Mouse (Mus musculus): ENCODE data around the gene Fat3. TPM values are rescaled to one million over a fixed set of nuclear protein-coding genes. Genes with fewer than 3 reads are reported as not detected.

Fat3 gene
- polyA plus RNA-seq, 1 experiment from 2014 or later, result 0.44 TPM

DNA sequence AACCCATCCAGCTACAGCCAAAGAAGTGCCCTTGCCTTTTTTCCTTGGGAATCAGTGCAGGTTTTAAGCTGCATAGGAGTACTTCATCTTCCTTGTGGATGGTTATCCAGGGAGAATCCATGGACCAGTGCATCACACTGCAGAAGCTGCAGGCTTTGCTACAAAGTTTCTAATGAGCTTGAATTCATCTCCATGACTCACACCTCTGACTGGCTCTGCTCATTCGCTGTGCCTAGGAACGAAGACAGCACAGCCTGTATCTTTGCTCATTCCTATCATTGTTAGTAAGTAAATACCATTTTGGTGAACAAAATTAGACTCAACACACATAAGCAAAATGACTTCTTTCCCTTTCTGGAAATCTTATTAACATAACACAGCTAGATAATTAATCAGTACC lies 78.4 kb downstream of the Fat3 start:
- no peak overlapping the region for H3K4me2 ChIP-seq
- no peak overlapping the region for H3K9ac ChIP-seq
- H3K4me3 ChIP-seq, result no peak overlapping the region
- WGBS, result 84% methylated on average over 2 of the region's 2 CpGs
- no peak for ATAC-seq (ENCODE audit: borderline replicate concordance, extremely low read depth, low FRiP score, low TSS enrichment)
- no peaks in the 10 kb centered on the region for H3K36me3 ChIP-seq
- no peaks in the 10 kb centered on the region for H3K9me3 ChIP-seq
- H3K27ac ChIP-seq, result no peak overlapping the region
- H3K4me1 ChIP-seq, result no peaks in the 10 kb centered on the region
- no peaks in the 10 kb centered on the region for H3K27me3 ChIP-seq

DNA sequence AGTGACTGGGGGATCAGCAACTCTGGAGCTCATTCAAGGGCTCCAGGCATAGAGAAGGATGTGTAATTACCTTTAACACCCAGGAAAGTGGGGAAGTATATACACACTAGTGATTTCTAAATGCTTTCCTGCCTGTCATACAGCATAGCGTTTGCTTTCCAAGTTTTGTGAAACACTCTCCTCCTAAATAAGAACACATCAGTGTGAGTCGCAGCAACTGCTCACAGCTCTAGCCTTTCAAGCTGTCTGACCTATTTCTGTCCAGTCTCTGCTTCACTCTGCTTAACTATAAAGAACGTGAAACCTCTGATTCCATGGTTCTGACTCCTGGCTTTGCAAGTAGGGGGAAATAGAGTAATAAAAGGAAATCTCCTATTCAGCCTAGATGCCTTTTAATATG lies 98.3 kb downstream of the Fat3 start:
- no peaks in the 10 kb centered on the region for H3K27me3 ChIP-seq
- no peaks in the 10 kb centered on the region for H3K36me3 ChIP-seq
- no peak overlapping the region for H3K27ac ChIP-seq
- H3K9me3 ChIP-seq, result no peaks in the 10 kb centered on the region
- no peak for ATAC-seq (ENCODE audit: borderline replicate concordance, extremely low read depth, low FRiP score, low TSS enrichment)
- H3K4me3 ChIP-seq, result no peak overlapping the region
- 66% methylated on average over 3 of the region's 3 CpGs for WGBS
- no peak overlapping the region for H3K4me2 ChIP-seq
- H3K4me1 ChIP-seq, result no peaks in the 10 kb centered on the region
- no peak overlapping the region for H3K9ac ChIP-seq

DNA sequence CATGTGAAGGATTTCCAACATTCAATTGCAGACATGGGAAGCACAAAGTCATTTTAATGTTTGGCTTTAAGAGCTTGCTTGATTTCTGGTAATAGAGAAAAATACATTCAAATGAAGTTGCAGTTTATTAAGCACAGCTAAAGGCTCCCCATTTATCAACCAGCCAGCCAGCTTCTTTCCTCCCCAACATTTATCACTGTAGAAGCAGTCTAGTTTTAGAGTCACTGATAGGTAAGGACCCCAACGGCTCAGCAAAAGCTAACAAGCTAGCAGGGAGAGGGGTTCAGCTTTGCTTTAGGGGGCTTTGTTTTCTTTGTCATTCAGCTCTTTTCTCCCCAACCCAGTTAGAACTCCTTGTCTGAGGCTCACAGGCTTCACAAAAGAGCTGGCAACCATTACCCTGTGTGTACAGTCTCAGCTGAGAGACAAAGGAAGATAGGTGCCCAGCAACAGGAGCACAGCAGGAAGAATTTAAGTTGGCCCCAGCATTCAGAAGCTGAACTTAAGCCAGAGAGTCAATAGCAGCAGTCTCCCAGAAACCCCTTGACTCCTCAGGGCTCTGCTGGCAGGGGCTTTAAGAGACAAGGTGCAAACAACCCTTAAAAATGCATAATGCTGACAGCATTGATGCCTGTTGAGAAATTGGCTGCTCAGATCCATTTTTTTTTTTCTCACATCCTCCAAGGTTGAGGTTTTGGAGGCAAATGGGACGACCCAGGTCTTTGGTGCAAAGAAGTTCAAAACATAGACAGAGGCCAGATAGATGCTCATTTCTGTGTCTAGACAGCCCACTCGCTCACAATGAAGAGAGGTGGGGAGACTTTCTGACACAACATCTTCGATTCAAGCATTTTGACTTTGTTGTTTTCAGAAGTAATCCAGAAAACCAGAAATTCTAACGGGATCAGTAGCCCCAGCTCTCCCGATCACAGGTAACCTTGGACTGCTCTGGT lies 102.1 kb downstream of the Fat3 start:
- Histone ChIP-seq H3K27ac (no peak overlapping the region), H3K27me3 (no peaks in the 10 kb centered on the region), H3K9ac (no peak overlapping the region), H3K9me3 (no peaks in the 10 kb centered on the region), H3K4me3 (no peak overlapping the region), H3K4me1 (no peaks in the 10 kb centered on the region), H3K4me2 (no peak overlapping the region), H3K36me3 (no peaks in the 10 kb centered on the region)
- no peak for ATAC-seq (ENCODE audit: borderline replicate concordance, extremely low read depth, low FRiP score, low TSS enrichment)
- 62% methylated on average over 6 of the region's 6 CpGs for WGBS

DNA sequence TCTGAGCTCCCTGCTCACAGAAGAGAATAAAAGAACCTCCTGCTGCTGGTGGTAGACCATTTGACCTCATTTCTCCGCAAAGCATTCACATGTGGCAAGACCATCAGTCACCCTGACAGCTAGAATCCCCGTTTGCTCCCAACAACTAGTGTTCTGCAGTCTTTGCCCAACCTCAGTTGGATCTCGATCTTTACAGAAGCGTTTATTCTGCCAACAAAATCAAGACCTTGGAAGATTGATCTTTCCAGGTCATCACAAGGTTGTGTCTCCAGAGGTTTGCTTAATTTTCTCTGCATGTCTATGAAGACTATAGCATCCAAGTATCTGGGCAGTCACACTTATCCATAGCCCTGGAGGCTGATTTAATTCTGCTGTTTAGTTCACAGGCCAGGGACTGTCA lies 111.9 kb downstream of the Fat3 start:
- WGBS, result 17% methylated on average over 4 of the region's 4 CpGs
- no peaks in the 10 kb centered on the region for H3K27me3 ChIP-seq
- H3K36me3 ChIP-seq, result no peaks in the 10 kb centered on the region
- ATAC-seq (ENCODE audit: borderline replicate concordance, extremely low read depth, low FRiP score, low TSS enrichment), result no peak
- no peak overlapping the region for H3K4me3 ChIP-seq
- no peak overlapping the region for H3K9ac ChIP-seq
- H3K9me3 ChIP-seq, result no peaks in the 10 kb centered on the region
- H3K4me2 ChIP-seq, result no peak overlapping the region
- H3K4me1 ChIP-seq, result no peaks in the 10 kb centered on the region
- no peak overlapping the region for H3K27ac ChIP-seq

DNA sequence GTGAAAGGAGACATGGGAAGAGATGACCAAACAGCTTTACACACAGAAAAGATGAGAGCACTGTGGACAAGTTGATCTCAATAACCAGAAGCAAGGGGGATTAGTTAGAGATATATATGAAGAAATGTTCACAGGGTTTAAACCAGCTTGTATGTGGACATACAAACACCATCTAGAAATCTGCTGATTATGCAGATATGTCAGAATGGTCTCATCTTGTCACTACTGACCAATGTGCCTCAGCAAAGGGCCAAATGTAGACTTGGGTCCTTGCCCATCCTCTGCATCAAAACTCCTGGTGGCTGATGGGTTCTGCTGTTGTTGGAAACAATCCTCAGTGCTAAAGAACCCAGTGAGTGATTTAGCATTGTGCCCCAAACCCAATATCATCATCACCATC lies 113.6 kb downstream of the Fat3 start:
- no peak overlapping the region for H3K9ac ChIP-seq
- H3K4me2 ChIP-seq, result no peak overlapping the region
- H3K36me3 ChIP-seq, result no peaks in the 10 kb centered on the region
- no peak overlapping the region for H3K27ac ChIP-seq
- no peaks in the 10 kb centered on the region for H3K27me3 ChIP-seq
- H3K9me3 ChIP-seq, result no peaks in the 10 kb centered on the region
- H3K4me3 ChIP-seq, result no peak overlapping the region
- H3K4me1 ChIP-seq, result no peaks in the 10 kb centered on the region
- ATAC-seq (ENCODE audit: borderline replicate concordance, extremely low read depth, low FRiP score, low TSS enrichment), result no peak

DNA sequence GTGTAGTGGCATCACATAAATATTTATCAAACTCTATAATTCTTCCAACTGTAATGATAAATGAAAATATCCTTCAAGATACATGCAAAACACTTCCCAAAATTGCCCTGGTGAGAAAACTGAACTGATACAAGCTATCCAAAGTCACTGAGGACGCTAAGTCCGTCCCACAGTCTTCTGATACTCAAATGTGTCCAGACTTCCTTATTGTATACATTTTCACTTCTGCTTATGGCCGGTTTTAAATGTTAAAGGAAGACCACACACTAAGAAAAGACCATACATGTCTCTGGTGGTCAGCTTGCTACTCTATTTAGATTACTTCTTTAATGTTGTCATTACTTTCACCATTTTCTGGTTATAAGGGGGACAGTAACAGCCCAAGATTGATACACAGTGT lies 137.4 kb downstream of the Fat3 start:
- Histone ChIP-seq H3K4me2 (no peak overlapping the region), H3K27ac (no peak overlapping the region), H3K4me1 (no peaks in the 10 kb centered on the region), H3K9ac (no peak overlapping the region), H3K4me3 (no peak overlapping the region), H3K36me3 (no peaks in the 10 kb centered on the region), H3K27me3 (no peaks in the 10 kb centered on the region), H3K9me3 (no peaks in the 10 kb centered on the region)
- no peak for ATAC-seq (ENCODE audit: borderline replicate concordance, extremely low read depth, low FRiP score, low TSS enrichment)
- 49% methylated on average over 3 of the region's 3 CpGs for WGBS

DNA sequence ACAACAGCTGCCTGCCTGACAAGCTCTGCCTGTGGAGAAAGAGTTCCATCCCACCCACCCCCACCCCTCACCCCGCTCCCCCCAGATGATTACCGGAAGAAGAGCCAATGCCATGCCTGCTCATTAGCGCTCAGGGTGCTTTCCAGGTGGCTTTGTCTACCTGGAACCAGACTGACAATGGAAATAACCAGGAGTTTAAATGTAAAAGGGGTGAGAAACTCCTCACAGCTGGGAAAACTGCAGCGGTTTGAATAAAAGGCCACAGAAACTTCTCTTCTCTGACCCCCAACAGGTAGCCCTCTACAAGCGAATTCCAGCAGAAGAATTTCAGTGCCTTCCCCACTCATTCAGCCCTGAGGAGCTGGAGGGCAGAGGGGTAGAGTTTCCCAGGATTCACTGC lies 139.3 kb downstream of the Fat3 start:
- Histone ChIP-seq H3K36me3 (no peaks in the 10 kb centered on the region), H3K27ac (no peak overlapping the region), H3K27me3 (no peaks in the 10 kb centered on the region), H3K9ac (no peak overlapping the region), H3K4me1 (no peaks in the 10 kb centered on the region), H3K4me3 (no peak overlapping the region), H3K4me2 (no peak overlapping the region), H3K9me3 (no peaks in the 10 kb centered on the region)
- ATAC-seq (ENCODE audit: borderline replicate concordance, extremely low read depth, low FRiP score, low TSS enrichment), result no peak
- WGBS, result 22% methylated on average over 5 of the region's 5 CpGs

DNA sequence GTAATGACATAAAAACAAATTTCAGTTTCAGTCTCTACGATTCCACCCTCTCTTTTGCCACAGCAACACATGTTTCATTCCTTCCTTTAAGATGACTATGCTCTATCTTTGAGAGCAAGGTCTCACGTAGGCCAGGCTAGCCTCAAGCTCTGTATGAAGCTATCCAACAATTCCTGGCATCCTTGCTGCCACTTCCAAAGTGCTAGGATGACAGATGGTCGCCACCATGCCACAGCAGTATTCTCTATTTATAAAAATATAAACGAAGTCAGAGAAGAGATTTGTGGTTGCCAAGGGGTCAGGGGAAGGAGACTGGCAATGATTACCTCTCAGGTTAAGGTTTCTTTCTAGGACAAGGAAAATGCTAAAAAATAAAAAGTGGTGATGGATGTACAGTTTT lies 144.4 kb downstream of the Fat3 start:
- WGBS, result 54% methylated on average over 4 of the region's 4 CpGs
- Histone ChIP-seq H3K4me3 (no peak overlapping the region), H3K27ac (no peak overlapping the region), H3K36me3 (no peaks in the 10 kb centered on the region), H3K9me3 (no peaks in the 10 kb centered on the region), H3K4me2 (no peak overlapping the region), H3K9ac (no peak overlapping the region), H3K4me1 (no peaks in the 10 kb centered on the region), H3K27me3 (no peaks in the 10 kb centered on the region)
- ATAC-seq (ENCODE audit: borderline replicate concordance, extremely low read depth, low FRiP score, low TSS enrichment), result no peak

DNA sequence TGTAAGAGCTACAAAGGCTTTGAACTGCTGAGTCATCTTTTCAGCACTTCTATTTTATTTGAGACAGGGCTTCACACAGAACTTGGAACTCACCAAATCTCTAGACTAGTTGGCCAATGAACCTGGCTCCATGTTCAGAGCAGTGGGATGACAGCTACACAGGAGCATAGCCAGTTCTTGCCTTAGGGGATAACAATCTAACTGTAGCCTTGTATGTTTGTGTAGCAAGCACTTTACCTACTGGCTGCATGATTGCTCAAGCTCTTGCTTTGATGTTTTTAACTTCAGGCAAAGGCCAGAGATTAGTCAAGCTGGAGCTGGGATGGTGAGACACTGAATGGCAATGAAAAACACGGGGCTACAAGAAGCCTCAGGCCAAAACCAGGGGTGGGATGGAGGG lies 146.2 kb downstream of the Fat3 start:
- Histone ChIP-seq H3K9ac (no peak overlapping the region), H3K4me1 (no peaks in the 10 kb centered on the region), H3K27ac (no peak overlapping the region), H3K27me3 (no peaks in the 10 kb centered on the region), H3K4me2 (no peak overlapping the region), H3K36me3 (no peaks in the 10 kb centered on the region), H3K9me3 (no peaks in the 10 kb centered on the region), H3K4me3 (no peak overlapping the region)
- no peak for ATAC-seq (ENCODE audit: borderline replicate concordance, extremely low read depth, low FRiP score, low TSS enrichment)
- WGBS, result 10% methylated on average over 1 of the region's 1 CpGs

DNA sequence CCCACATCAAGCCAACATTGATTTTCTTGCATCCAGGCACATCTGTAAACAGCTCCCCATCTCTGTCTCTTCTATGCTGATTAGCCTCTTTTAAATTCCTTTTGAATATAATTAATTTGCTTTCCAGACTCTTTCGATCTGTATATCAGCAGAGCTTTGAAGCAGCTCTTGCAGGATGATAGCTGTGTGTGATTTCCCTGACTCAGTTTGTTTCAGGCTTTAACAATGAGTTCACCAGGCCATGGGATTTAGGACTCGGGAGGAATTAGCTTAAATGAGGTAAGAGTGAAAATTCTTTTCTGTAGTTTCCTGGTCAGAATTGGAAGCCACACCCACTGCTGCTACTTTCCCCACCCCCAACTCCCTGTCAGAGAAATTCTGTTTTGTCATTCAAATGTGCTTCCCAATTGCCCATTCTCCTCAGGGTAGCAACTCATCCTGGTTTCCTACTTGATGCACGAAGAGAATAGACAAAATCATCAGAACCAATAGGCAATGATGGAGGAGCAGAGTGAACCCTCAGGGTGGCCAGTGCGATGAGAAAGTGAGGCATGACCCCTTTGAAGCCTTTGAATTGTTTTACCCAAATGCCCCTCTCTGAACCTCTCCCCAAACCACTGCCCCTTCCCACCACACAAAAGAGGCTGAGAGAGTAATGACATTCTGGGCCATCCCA lies 147.9 kb downstream of the Fat3 start:
- no peaks in the 10 kb centered on the region for H3K27me3 ChIP-seq
- H3K27ac ChIP-seq, result no peak overlapping the region
- H3K9me3 ChIP-seq, result no peaks in the 10 kb centered on the region
- no peaks in the 10 kb centered on the region for H3K4me1 ChIP-seq
- 37% methylated on average over 4 of the region's 4 CpGs for WGBS
- H3K4me3 ChIP-seq, result no peak overlapping the region
- H3K36me3 ChIP-seq, result no peaks in the 10 kb centered on the region
- no peak overlapping the region for H3K9ac ChIP-seq
- H3K4me2 ChIP-seq, result no peak overlapping the region
- ATAC-seq (ENCODE audit: borderline replicate concordance, extremely low read depth, low FRiP score, low TSS enrichment), result no peak

DNA sequence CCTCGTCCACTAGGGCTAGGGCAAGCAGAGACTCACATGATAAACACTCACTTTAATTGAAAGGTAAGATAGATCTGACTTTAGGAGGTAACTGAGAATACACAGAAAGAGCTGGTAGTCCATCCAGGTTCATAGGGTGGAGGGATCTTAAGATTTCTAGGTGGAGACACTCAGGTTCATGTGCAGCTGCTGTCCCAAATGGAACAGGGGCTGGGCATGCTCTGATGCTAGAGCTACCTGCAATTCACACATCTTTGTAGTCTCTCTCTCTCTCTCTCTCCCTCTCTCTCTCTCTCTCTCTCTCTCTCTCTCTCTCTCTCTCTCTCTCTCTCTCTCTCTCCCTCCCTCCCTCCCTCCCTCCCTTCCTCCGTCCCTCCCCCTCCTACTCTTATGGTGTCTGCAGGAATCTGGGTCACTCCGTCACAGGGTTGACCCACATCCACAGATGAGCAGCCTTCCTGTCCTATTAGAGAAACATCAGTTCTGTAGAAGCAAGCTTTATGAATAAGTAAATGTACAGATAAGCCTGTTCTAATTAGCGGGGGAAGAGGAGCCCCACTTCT lies 148.5 kb downstream of the Fat3 start:
- 46% methylated on average over 3 of the region's 4 CpGs for WGBS

More for the DNA sequence above, 148.5 kb downstream of the Fat3 start:
- Histone ChIP-seq H3K36me3 (no peaks in the 10 kb centered on the region), H3K9me3 (no peaks in the 10 kb centered on the region), H3K27ac (no peak overlapping the region), H3K9ac (no peak overlapping the region), H3K4me1 (no peaks in the 10 kb centered on the region), H3K4me2 (no peak overlapping the region), H3K27me3 (no peaks in the 10 kb centered on the region), H3K4me3 (no peak overlapping the region)
- no peak for ATAC-seq (ENCODE audit: borderline replicate concordance, extremely low read depth, low FRiP score, low TSS enrichment)
